Mouse (Mus musculus): ENCODE results near the gene Dsn1. TPM values are rescaled to one million over a fixed set of nuclear protein-coding genes. Genes with fewer than 3 reads are reported as not detected.

Dsn1 gene
- polyA plus RNA-seq, 1 experiment from 2014 or later: 25.8 TPM

GRCm38 (mm10) chr2:156996576-156996975 lies 10.4 kb downstream of the Dsn1 start:
- peak; percentile 52 for DNase-seq (ENCODE audit: low spot score)
- no peaks in the 10 kb centered on the region for H3K4me1 ChIP-seq (ENCODE audit: control insufficient read depth, insufficient read depth, low read length)
- no peak overlapping the region for H3K4me2 ChIP-seq (ENCODE audit: low read depth, low read length)
- H3K9me3 ChIP-seq (ENCODE audit: control insufficient read depth, low read length): no peaks in the 10 kb centered on the region
- WGBS: 70% methylated on average over 6 of the region's 6 CpGs
- no peak overlapping the region for H3K4me3 ChIP-seq (ENCODE audit: low read depth, low read length)
- H3K36me3 ChIP-seq (ENCODE audit: control insufficient read depth, insufficient read depth, low read length): peaks cover 56% of the 10 kb centered on the region
- H3K27ac ChIP-seq (replicated peaks; ENCODE audit: low read depth, low read length): no peak overlapping the region
- no peaks in the 10 kb centered on the region for H3K27me3 ChIP-seq (replicated peaks; ENCODE audit: control insufficient read depth, insufficient read depth, low read length)
- no peak overlapping the region for H3K9ac ChIP-seq (ENCODE audit: low read depth, low read length)
- no peak for ATAC-seq (ENCODE audit: low read depth)

GRCm38 (mm10) chr2:156991470-156992319 lies 15.3 kb downstream of the Dsn1 start, which contains the start of gene Ndrg3:
Ndrg3 (minus strand) TSS chr2:156992056.
- WGBS: under 1% methylated on average over 42 of the region's 66 CpGs
- DNase-seq (ENCODE audit: low spot score) (peak; percentile 99), ATAC-seq (ENCODE audit: low read depth) (peak; percentile 97)
- Histone ChIP-seq H3K4me3 (ENCODE audit: low read depth, low read length) (peak within 1 kb of the TSS; percentile 72), H3K27ac (replicated peaks; ENCODE audit: low read depth, low read length) (peak within 1 kb of the TSS; percentile 40), H3K36me3 (ENCODE audit: control insufficient read depth, insufficient read depth, low read length) (peaks cover 24% of the 10 kb centered on the region; the same call in 1 of the 2 replicates), H3K4me1 (ENCODE audit: control insufficient read depth, insufficient read depth, low read length) (peaks cover 9% of the 10 kb centered on the region), H3K4me2 (ENCODE audit: low read depth, low read length) (peak within 1 kb of the TSS; percentile 81), H3K9ac (ENCODE audit: low read depth, low read length) (peak within 1 kb of the TSS; percentile 76), H3K27me3 (replicated peaks; ENCODE audit: control insufficient read depth, insufficient read depth, low read length) (no peaks in the 10 kb centered on the region), H3K9me3 (ENCODE audit: control insufficient read depth, low read length) (no peaks in the 10 kb centered on the region)

GRCm38 (mm10) chr2:156990727-156991431 lies 16.1 kb downstream of the Dsn1 start:
- no peak for DNase-seq (ENCODE audit: low spot score)
- WGBS: 4% methylated on average over 16 of the region's 16 CpGs

GRCm38 (mm10) chr2:156987316-156987715 lies 19.6 kb downstream of the Dsn1 start:
- 65% methylated on average over 3 of the region's 3 CpGs for WGBS
- Histone ChIP-seq H3K4me2 (ENCODE audit: low read depth, low read length) (no peak overlapping the region), H3K9ac (ENCODE audit: low read depth, low read length) (no peak overlapping the region), H3K27ac (replicated peaks; ENCODE audit: low read depth, low read length) (no peak overlapping the region), H3K9me3 (ENCODE audit: control insufficient read depth, low read length) (no peaks in the 10 kb centered on the region), H3K4me3 (ENCODE audit: low read depth, low read length) (no peak overlapping the region), H3K4me1 (ENCODE audit: control insufficient read depth, insufficient read depth, low read length) (peaks cover 9% of the 10 kb centered on the region), H3K27me3 (replicated peaks; ENCODE audit: control insufficient read depth, insufficient read depth, low read length) (no peaks in the 10 kb centered on the region), H3K36me3 (ENCODE audit: control insufficient read depth, insufficient read depth, low read length) (no peaks in the 10 kb centered on the region)
- ATAC-seq (ENCODE audit: low read depth): no peak
- no peak for DNase-seq (ENCODE audit: low spot score)

More at GRCm38 (mm10) chr2:156990727-156991431, 16.1 kb downstream of the Dsn1 start:
- Histone ChIP-seq H3K4me1 (ENCODE audit: control insufficient read depth, insufficient read depth, low read length) (peaks cover 9% of the 10 kb centered on the region), H3K4me2 (ENCODE audit: low read depth, low read length) (peak overlapping the region; percentile 81), H3K9ac (ENCODE audit: low read depth, low read length) (peak overlapping the region; percentile 76), H3K36me3 (ENCODE audit: control insufficient read depth, insufficient read depth, low read length) (peaks cover 17% of the 10 kb centered on the region; the same call in 1 of the 2 replicates), H3K27ac (replicated peaks; ENCODE audit: low read depth, low read length) (no peak overlapping the region), H3K4me3 (ENCODE audit: low read depth, low read length) (peak overlapping the region; percentile 72), H3K27me3 (replicated peaks; ENCODE audit: control insufficient read depth, insufficient read depth, low read length) (no peaks in the 10 kb centered on the region), H3K9me3 (ENCODE audit: control insufficient read depth, low read length) (no peaks in the 10 kb centered on the region)
- ATAC-seq (ENCODE audit: low read depth): no peak

GRCm38 (mm10) chr2:156982864-156983263 lies 24.1 kb downstream of the Dsn1 start:
- DNase-seq (ENCODE audit: low spot score) (peak; percentile 22), ATAC-seq (ENCODE audit: low read depth) (peak; percentile 55; the same call in 1 of the 2 replicates)
- H3K4me1 ChIP-seq (ENCODE audit: control insufficient read depth, insufficient read depth, low read length): no peaks in the 10 kb centered on the region
- no peak overlapping the region for H3K9ac ChIP-seq (ENCODE audit: low read depth, low read length)
- 75% methylated on average over 2 of the region's 2 CpGs for WGBS
- no peak overlapping the region for H3K4me2 ChIP-seq (ENCODE audit: low read depth, low read length)
- no peaks in the 10 kb centered on the region for H3K27me3 ChIP-seq (replicated peaks; ENCODE audit: control insufficient read depth, insufficient read depth, low read length)
- H3K36me3 ChIP-seq (ENCODE audit: control insufficient read depth, insufficient read depth, low read length): no peaks in the 10 kb centered on the region
- no peak overlapping the region for H3K27ac ChIP-seq (replicated peaks; ENCODE audit: low read depth, low read length)
- H3K9me3 ChIP-seq (ENCODE audit: control insufficient read depth, low read length): no peaks in the 10 kb centered on the region
- no peak overlapping the region for H3K4me3 ChIP-seq (ENCODE audit: low read depth, low read length)

GRCm38 (mm10) chr2:156981291-156981690 lies 25.7 kb downstream of the Dsn1 start:
- ATAC-seq (ENCODE audit: low read depth): no peak
- WGBS: 85% methylated on average over 4 of the region's 4 CpGs
- H3K9ac ChIP-seq (ENCODE audit: low read depth, low read length): no peak overlapping the region
- no peaks in the 10 kb centered on the region for H3K4me1 ChIP-seq (ENCODE audit: control insufficient read depth, insufficient read depth, low read length)
- H3K9me3 ChIP-seq (ENCODE audit: control insufficient read depth, low read length): no peaks in the 10 kb centered on the region
- H3K4me3 ChIP-seq (ENCODE audit: low read depth, low read length): no peak overlapping the region
- DNase-seq (ENCODE audit: low spot score): no peak
- no peaks in the 10 kb centered on the region for H3K27me3 ChIP-seq (replicated peaks; ENCODE audit: control insufficient read depth, insufficient read depth, low read length)
- H3K27ac ChIP-seq (replicated peaks; ENCODE audit: low read depth, low read length): no peak overlapping the region
- no peaks in the 10 kb centered on the region for H3K36me3 ChIP-seq (ENCODE audit: control insufficient read depth, insufficient read depth, low read length)
- no peak overlapping the region for H3K4me2 ChIP-seq (ENCODE audit: low read depth, low read length)

- Histone ChIP-seq H3K27me3 (replicated peaks; ENCODE audit: control insufficient read depth, insufficient read depth, low read length) (no peaks in the 10 kb centered on the region), H3K27ac (replicated peaks; ENCODE audit: low read depth, low read length) (0 out of 2 replicates have a peak overlapping the region, but pooled peaks have one; percentile 21)
- DNase-seq (ENCODE audit: low spot score): peak; percentile 31
Observed at GRCm38 (mm10) chr2:156980059-156980458, 26.9 kb downstream of the Dsn1 start.

GRCm38 (mm10) chr2:156976711-156977110 lies 30.2 kb downstream of the Dsn1 start:
- no peaks in the 10 kb centered on the region for H3K9me3 ChIP-seq (ENCODE audit: control insufficient read depth, low read length)
- DNase-seq (ENCODE audit: low spot score) (no peak), ATAC-seq (ENCODE audit: low read depth) (no peak)
- H3K27me3 ChIP-seq (replicated peaks; ENCODE audit: control insufficient read depth, insufficient read depth, low read length): no peaks in the 10 kb centered on the region
- no peak overlapping the region for H3K4me2 ChIP-seq (ENCODE audit: low read depth, low read length)
- H3K4me1 ChIP-seq (ENCODE audit: control insufficient read depth, insufficient read depth, low read length): no peaks in the 10 kb centered on the region
- H3K27ac ChIP-seq (replicated peaks; ENCODE audit: low read depth, low read length): no peak overlapping the region; the same call in 1 of the 2 replicates
- no peak overlapping the region for H3K4me3 ChIP-seq (ENCODE audit: low read depth, low read length)
- no peak overlapping the region for H3K9ac ChIP-seq (ENCODE audit: low read depth, low read length)
- no peaks in the 10 kb centered on the region for H3K36me3 ChIP-seq (ENCODE audit: control insufficient read depth, insufficient read depth, low read length)

More at GRCm38 (mm10) chr2:156980059-156980458, 26.9 kb downstream of the Dsn1 start:
- WGBS: 60% methylated on average over 2 of the region's 2 CpGs
- no peaks in the 10 kb centered on the region for H3K9me3 ChIP-seq (ENCODE audit: control insufficient read depth, low read length)
- H3K36me3 ChIP-seq (ENCODE audit: control insufficient read depth, insufficient read depth, low read length): no peaks in the 10 kb centered on the region
- no peak overlapping the region for H3K4me3 ChIP-seq (ENCODE audit: low read depth, low read length)
- no peak for ATAC-seq (ENCODE audit: low read depth)
- H3K4me1 ChIP-seq (ENCODE audit: control insufficient read depth, insufficient read depth, low read length): no peaks in the 10 kb centered on the region
- H3K9ac ChIP-seq (ENCODE audit: low read depth, low read length): no peak overlapping the region
- H3K4me2 ChIP-seq (ENCODE audit: low read depth, low read length): no peak overlapping the region
